Mouse (Mus musculus) ES-CJ7 (cell line): Measurements from ENCODE around the gene Slc25a29.
"Not testable (repeated sequence)": the region's sequence is repeated elsewhere in the genome, so short reads cannot be mapped to it uniquely, and the experiment has no call there.

Experiments
- DNase-seq: peaks from one replicate; pipeline ENCODE4 v3.0.0; 2011; ENCODE audit warnings: low read depth, low spot score

Slc25a29 gene

DNA sequence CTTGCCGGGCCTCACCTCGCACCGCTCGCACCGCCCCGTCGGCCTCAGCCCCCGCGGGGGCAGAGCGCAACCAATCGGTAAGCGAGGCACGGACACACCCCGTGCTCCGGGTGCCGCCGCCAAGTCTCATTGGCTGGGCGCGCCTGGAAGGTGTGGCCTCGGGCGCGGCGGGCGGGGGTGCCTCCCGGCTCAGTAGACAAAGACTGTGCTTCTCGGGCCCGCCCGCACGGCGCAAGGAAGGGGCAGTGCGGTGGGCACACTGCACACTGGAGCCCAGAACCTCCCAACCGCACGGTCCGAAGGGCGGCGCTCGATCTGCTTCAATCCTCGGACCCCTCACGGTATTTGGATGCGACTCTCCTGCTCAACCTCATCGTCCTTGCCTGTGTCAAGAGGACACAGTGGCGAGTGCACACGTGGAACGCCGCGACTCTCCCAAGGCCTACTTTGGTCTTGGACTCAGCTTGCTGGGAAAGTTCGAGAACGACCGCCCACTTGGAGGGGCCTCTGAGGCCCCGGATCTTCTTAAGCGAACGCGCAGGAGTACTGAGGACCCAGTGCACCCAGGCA is at the start of gene Slc25a29, which contains the start of gene Slc25a47:
Slc25a29 (minus strand) TSS at position 44 of the 570 bp plus-strand sequence.
Slc25a47 (plus strand) TSS at position 207 of the 570 bp plus-strand sequence.
- peak; percentile 90 for DNase-seq

DNA sequence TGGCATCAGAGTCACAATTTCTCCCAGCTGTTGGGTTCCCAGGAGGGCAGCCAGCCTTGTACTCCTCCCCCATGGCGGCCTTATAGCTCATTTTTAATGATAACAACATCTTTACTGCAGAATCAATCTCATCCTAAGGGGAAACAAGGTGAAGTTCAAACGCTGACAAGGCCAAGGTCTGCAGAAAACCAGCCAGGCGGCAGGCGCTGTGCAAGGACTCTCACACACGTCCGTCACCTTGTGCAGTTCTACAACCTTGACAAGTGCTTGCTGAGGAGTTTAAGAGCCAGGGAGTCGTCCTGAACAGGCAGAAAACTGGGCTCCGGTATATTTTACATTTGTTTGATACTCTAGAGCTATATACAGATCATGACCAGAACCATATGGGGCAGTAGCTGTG is 47.1 kb upstream of the Slc25a29 start:
- DNase-seq = no peak

- no peak for DNase-seq
Measured at GRCm38 (mm10) chr12:108881192-108881591, 45.5 kb upstream of the Slc25a29 start.

DNA sequence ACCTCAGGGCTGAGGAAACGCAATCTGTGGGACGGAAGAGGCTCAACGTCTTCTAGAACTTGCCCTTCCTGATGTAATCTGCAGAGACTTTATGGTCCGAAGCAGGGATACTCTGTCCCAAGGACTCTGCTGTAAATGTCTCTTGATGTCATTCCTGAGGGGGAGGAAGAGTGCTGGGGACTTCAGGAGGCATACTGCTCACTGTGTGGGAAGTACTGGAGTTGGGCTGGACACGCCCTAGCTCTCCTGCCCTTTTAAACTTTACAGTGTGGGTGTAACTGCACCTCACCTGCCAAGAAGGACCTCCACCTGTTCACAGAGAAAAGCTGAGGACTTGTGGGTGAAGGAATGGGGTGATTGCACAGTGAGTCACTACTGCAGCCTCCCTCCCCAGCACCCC is 44.9 kb upstream of the Slc25a29 start:
- no peak for DNase-seq

- no peak for DNase-seq
Measured at GRCm38 (mm10) chr12:108879138-108879537, 43.5 kb upstream of the Slc25a29 start.

DNA sequence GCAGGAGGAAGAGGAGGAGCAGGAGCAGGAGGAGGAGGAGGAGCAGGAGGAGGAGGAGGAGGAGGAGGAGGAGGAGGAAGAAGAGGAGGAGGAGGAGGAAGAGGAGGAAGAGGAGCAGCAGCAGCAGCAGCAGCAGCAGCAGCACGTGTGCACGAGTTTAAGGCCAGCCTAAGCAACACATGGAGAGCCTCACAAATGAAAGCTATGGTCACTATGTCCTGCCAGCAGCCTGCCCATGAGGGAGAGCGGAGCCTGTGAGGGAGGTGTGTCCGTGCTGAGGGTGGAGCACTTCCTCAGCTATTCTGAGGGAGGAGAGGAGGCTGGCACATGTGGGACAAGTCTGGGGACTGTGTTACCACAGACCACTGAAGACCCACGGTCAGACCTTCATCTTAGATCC is 37.4 kb upstream of the Slc25a29 start:
- no peak for DNase-seq

DNA sequence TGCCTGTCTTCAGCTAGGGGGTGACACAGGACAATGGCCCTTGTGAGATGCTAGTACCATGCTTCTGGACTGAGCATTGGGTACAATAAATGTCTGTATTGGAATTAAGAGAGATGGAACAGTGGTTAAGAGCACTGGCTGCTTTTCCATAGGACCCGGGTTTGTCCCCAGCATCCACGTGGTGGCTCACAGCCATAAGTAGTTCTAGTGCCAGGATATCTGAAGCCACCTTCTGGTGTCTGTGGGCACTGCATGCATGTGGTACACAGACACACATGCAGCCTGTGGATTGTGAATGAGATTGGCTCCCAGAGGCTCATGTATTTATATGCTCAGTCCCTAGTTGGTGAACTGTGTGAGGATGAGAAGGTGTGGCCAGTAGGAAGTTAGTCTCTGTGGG is 33.9 kb upstream of the Slc25a29 start:
- peak; percentile 71 for DNase-seq

DNA sequence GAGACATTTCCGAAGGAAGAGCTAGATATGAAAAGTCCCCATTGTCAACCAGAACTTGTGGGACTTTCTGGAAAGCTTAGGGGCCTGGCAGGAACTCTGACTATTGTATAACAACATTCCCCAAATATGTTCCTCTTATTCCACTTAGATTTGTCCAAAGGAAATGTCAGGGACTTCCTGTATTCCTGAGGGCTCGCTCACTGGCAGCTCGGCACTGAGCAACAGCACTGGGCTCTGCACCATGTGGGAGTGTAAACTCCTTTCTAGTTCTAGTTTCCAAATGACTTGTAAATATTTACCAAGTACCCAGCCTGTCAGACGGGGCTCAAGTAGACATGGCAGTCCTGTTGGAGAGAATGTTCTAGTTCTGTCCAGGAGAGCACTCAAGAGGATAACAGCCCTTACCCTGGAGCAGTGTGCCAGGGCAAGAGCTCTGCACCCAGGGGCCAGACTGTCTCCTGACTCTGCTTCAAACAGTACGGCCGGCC is 29.4 kb upstream of the Slc25a29 start:
- no peak for DNase-seq

- DNase-seq = no peak
Measured at GRCm38 (mm10) chr12:108858486-108858885, 22.8 kb upstream of the Slc25a29 start.

DNA sequence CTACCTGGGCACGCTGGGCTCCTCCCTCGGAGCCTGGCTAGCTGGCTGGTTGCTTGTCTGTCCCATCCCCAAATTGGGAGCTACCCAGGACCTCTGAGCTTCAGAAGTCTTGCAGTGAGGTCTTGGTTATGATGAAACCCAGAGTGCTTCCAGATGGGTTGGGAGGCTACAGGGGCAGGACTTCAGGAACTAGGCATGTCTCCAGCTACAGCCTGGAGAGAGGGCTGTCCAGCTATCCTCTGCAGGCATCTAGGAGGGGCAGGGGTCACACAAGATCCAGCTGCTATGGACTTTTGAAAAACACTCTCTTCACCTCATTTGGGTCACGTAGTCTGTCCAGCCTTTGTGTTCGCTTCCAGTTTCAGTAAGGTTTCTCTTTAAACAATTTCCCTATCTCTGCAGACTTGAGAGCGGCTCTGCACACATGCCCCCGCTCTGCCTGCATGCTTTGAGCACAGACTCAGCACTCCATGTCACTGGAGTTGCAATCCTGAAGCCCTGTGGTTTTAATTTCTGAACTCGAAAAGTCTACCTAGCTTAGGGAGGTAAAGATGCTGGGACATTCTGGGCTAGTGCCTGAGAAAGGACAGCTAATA is 22.0 kb upstream of the Slc25a29 start:
- no peak for DNase-seq

- no peak for DNase-seq
Measured at GRCm38 (mm10) chr12:108857109-108857508, 21.4 kb upstream of the Slc25a29 start.

GRCm38 (mm10) chr12:108856186-108856585 is 20.5 kb upstream of the Slc25a29 start:
- no peak for DNase-seq

DNA sequence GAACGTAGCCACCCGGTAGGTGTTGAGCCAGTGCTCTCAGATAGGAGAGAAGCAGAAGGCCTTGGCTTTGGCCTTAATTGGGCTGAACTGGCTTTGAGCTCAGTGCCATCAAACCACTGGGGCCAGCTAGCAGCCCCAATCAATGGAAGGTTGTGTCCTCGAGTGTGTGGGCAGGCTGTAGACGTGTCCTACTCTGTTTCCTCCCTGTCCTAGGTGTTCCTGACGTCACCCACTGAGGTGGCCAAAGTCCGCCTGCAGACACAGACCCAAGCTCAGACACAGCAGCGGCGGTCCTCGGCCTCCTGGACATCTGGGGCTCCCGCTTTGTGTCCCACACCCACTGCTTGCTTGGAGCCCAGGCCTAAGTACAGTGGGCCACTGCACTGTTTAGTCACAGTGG is 19.4 kb upstream of the Slc25a29 start:
- DNase-seq = no peak

GRCm38 (mm10) chr12:108852822-108853221 is 17.1 kb upstream of the Slc25a29 start:
- DNase-seq = no peak

- no peak for DNase-seq
Measured at GRCm38 (mm10) chr12:108850886-108851285, 15.2 kb upstream of the Slc25a29 start.

DNA sequence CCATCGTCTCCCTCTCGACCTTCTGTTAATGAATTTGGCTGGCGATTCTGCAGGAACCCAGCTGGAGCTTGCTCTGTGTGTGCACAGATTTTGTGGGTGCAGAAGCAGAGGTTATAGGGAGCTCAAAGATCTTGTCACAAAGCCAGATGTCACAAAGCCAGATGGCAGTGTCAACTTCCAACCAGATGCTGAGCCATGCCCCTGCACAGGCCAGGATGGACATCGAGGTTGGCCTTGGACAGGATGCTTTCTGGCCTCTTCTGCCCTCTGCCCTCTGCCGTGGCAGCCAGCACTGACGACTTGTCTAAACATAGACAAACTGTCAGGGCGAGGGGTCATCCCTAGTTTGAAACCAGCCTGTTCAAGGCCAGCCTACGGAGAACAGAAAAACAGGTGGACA is 14.4 kb upstream of the Slc25a29 start:
- no peak for DNase-seq

GRCm38 (mm10) chr12:108849488-108850022 is 13.9 kb upstream of the Slc25a29 start:
- DNase-seq = no peak

DNA sequence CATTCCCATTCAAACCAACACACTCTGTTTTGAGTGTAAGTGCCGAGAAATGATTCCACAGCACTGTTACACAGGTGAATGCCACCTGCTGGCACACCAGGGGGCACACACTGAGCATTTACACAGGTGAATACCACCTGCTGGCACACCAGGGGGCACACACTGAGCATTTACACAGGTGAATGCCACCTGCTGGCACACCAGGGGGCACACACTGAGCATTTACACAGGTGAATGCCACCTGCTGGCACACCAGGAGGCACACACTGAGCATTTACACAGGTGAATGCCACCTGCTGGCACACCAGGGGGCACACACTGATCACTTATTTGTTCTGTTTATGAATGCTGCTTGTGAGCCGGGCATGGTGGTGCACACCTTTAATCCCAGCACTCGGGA is 12.3 kb upstream of the Slc25a29 start:
- DNase-seq = not testable (repeated sequence)

DNA sequence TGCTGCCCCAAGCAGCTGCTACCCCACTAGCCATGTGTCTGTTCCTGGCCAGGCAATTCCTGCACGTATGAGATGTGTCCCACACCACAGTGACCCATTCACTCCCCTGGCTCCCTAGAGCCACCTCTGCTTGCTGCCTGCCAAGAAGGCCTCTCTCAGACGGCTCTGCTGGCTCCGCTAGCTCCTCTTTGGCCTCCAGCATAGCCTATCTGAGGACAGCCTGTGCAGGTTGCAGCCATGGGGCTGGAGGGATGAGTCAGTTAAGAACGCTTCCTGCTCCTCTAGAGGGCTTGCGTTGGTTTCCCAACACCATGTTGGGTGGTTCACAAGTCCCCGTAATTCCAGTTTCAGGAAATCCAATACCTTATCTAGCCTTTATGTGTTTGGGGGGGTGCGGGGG is 7.0 kb upstream of the Slc25a29 start:
- no peak for DNase-seq

DNA sequence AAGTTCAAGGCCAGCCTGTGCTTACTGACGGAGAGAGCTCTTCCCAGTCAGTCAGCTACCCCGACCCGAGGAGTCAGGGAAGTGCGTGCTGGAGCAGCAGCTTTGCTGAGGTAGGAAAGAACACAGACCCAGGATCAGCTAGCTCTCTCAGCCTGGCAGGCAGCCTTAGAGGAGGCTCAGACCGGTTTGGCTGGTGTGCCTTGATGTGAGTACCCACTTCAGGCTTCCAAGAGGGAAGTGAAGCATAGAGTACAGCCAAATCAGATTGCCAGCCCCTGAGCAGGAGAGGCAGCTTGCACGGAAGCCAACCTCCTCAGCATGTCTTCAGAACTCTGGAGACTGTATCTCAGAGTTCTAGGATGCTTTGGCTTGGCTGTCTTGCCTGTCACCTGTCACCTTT is 5.5 kb upstream of the Slc25a29 start:
- DNase-seq = no peak

DNA sequence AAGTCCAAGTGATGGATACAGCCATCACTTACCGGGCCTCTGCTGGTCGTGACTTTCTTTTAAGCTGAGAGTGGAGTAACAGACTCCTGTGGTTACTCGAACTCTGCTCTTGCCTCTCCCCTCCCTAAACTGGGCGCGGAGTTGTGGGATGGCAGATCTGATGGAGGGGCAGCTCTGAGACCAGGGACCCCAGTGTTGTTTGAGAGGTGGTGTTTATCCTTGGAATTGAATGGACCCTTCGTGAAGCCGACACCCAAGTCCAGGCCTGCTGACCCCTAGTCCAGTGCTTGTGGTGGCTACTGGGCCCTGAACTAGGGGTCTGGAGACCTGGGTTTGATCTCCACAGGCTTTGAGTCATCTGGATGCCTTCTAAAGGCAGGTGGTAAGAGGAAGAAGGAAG is 1.0 kb upstream of the Slc25a29 start:
- no peak for DNase-seq

DNA sequence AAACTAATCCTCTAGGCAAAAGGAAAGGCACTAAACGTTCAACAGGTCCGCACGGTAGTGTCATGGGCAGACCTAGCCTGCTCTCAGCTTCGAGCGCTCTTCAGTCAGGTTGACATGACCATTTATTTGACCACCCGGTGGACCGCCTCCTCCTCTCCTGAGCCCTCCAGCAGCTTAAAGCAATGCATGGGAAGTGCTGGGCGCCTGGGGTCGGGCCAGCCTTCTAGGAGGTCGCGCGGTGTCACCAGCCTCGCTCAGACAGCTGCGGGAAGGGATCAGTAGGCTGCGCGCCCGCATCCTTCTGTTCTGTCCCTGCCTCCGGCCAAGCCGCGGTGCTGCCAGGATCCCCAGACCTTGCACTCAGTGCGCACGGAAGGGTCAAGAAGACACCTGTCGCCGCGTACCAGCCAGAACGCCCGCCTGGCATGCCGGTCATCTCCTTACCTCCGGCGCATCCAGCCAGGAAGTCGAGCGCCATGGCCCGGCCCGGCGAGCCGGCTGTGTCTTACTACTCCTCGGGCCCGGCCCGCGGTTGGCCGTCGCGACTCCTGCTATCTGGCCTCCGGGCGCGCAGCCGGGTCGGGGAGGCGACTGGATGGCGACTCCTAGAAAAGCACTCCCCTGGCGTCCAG is 359 bp downstream of the Slc25a29 start:
- DNase-seq = no peak

DNA sequence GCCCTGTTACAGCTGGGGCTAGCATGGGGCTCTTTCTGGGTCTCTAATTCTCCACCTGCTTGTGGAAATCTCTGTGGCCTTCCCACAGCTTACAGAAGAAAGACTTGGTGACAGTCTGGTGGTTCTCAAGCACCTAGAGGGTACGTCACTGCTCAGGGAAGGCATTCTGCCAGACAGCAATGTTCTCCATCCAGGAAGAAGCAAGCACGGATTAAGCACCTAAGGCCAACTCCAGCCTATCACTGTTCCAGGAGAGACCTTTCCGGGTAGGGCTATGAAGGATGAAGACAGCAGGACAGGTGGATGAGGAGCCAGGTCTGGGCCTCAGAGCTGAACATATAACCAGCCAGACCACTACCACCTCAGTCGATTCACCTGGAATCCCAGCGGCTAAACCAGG is 897 bp downstream of the Slc25a29 start:
- no peak for DNase-seq
